Mouse (Mus musculus): Measurements from ENCODE around the gene Ablim2. TPM values are rescaled to one million over a fixed set of nuclear protein-coding genes. Genes with fewer than 3 reads are reported as not detected.
A peak's percentile ranks its signal among the peaks of the same experiment; 100 is the strongest.

The Ablim2 gene
- polyA plus RNA-seq, 1 experiment from 2014 or later: 6.6 TPM

- H3K4me2 ChIP-seq (replicated peaks): no peak overlapping the region
- no peak overlapping the region for H3K4me3 ChIP-seq (replicated peaks)
Observed at GRCm38 (mm10) chr5:35907090-35907489, 149.4 kb downstream of the Ablim2 start.

DNA sequence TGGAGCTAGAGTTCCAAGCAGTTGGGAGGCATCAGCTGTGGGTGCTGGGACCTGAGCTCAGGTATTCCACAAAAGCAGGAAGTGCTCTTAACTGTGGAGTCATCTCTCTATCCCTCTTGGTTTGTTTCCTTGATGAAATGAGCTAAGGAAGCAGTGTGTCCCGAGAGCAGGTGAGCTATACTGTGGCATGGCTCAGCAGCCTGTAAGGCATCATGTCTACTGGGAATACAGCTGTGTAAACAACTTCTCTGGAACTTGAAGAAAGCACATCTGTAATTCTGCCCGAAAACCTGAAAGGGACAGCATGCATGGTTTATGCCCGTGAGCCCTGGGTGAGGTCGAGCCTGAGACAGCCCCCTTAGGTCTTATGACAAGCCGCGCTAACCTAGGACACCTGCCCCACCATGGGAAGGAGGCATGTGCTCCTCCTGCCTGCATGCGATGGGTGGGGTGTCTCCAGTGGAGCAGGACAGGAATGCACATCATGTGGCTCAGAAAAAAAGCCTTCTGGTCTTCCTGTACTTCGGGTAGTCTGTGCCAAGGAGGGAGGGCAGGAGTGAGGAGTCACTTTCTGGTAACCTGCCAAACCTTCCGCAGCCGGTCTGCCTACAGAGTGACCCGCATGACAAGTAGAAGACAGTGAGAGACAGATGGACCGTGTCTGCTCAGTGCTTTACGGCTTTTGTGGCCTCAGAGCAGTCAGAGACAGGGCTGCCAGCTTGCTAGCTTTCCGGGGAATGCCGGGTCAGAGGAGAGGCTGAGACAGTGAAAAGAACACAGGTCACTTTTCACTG, 150.2 kb downstream of the Ablim2 start:
- Histone ChIP-seq H3K27ac (peak overlapping the region; percentile 86), H3K4me1 (replicated peaks) (peaks cover 73% of the 10 kb centered on the region), H3K36me3 (peaks cover 8% of the 10 kb centered on the region; the same call in 1 of the 2 replicates), H3K4me2 (replicated peaks) (peak overlapping the region; percentile 9), H3K9me3 (no peaks in the 10 kb centered on the region), H3K27me3 (no peaks in the 10 kb centered on the region), H3K9ac (replicated peaks) (peak overlapping the region; percentile 49), H3K4me3 (replicated peaks) (no peak overlapping the region; the same call in 1 of the 2 replicates)
- peak; percentile 88 for ATAC-seq
- 30% methylated on average over 15 of the region's 15 CpGs for WGBS

More at GRCm38 (mm10) chr5:35907090-35907489, 149.4 kb downstream of the Ablim2 start:
- Histone ChIP-seq H3K36me3 (peaks cover 2% of the 10 kb centered on the region; the same call in 1 of the 2 replicates), H3K27ac (peak overlapping the region; percentile 86; the same call in 1 of the 2 replicates), H3K4me1 (replicated peaks) (peaks cover 75% of the 10 kb centered on the region), H3K9ac (replicated peaks) (no peak overlapping the region), H3K27me3 (no peaks in the 10 kb centered on the region), H3K9me3 (no peaks in the 10 kb centered on the region)
- 91% methylated on average over 4 of the region's 4 CpGs for WGBS
- no peak for ATAC-seq

GRCm38 (mm10) chr5:35908626-35909443, 151.2 kb downstream of the Ablim2 start:
- Histone ChIP-seq H3K9ac (replicated peaks) (peak overlapping the region; percentile 49), H3K27me3 (no peaks in the 10 kb centered on the region), H3K4me3 (replicated peaks) (no peak overlapping the region), H3K9me3 (no peaks in the 10 kb centered on the region), H3K36me3 (peaks cover 11% of the 10 kb centered on the region; the same call in 1 of the 2 replicates), H3K27ac (peak overlapping the region; percentile 86), H3K4me1 (replicated peaks) (peaks cover 64% of the 10 kb centered on the region), H3K4me2 (replicated peaks) (peak overlapping the region; percentile 9)
- no peak for ATAC-seq
- 67% methylated on average over 13 of the region's 13 CpGs for WGBS

- ATAC-seq: no peak
- H3K4me2 ChIP-seq (replicated peaks): no peak overlapping the region
- H3K27me3 ChIP-seq: no peaks in the 10 kb centered on the region
- H3K4me1 ChIP-seq (replicated peaks): peaks cover 68% of the 10 kb centered on the region
- H3K27ac ChIP-seq: peak overlapping the region; percentile 67
- WGBS: 62% methylated on average over 12 of the region's 12 CpGs
- peaks cover 11% of the 10 kb centered on the region; the same call in 1 of the 2 replicates for H3K36me3 ChIP-seq
- H3K9ac ChIP-seq (replicated peaks): no peak overlapping the region
- H3K4me3 ChIP-seq (replicated peaks): no peak overlapping the region
- H3K9me3 ChIP-seq: no peaks in the 10 kb centered on the region
Observed at GRCm38 (mm10) chr5:35915629-35916300, 158.1 kb downstream of the Ablim2 start.

DNA sequence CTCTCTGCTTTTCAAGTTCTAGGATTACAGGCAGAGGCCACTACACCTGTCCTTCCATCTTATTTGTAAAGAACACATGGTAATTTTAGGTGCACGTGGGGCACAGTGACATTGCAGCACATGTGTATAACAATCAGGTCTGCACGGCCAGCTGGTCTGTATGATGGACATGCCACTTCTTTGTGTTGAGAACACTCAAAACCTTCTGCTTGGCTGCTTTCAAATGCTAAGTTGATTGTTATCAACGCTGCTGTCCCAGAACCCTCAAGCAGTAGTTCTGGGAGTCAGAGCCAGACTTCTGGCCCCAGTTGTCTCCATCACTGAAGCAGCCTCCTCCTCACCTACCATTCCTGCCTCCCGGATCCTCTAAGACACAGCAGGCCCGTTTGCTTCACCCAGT, 159.0 kb downstream of the Ablim2 start:
- no peak overlapping the region for H3K4me3 ChIP-seq (replicated peaks)
- no peaks in the 10 kb centered on the region for H3K27me3 ChIP-seq
- no peak overlapping the region for H3K9ac ChIP-seq (replicated peaks)
- no peaks in the 10 kb centered on the region for H3K9me3 ChIP-seq
- peaks cover 11% of the 10 kb centered on the region; the same call in 1 of the 2 replicates for H3K36me3 ChIP-seq
- peaks cover 77% of the 10 kb centered on the region for H3K4me1 ChIP-seq (replicated peaks)
- no peak overlapping the region for H3K4me2 ChIP-seq (replicated peaks)
- H3K27ac ChIP-seq: peak overlapping the region; percentile 45
- WGBS: 37% methylated on average over 5 of the region's 5 CpGs
- no peak for ATAC-seq

DNA sequence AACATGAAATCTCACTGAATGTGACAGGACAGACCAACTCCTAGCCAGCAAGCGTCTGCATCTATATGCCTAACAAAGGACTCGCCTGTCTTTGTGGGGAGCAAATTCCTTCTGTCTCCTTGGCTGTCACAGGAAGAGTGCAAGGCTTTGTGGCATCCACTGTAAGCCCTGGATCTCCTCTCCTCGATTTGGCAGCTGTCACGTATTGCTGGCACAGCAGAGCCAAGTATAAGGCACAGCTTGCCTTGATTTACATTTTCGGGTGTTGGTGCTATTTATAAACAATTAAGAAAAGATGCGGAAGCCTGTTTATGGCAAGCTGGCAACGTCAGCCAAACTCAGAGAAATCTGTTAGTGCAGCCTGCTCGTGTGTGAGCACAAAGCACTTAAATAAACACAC, 160.7 kb downstream of the Ablim2 start:
- Histone ChIP-seq H3K9ac (replicated peaks) (peak overlapping the region; percentile 50), H3K36me3 (no peaks in the 10 kb centered on the region), H3K4me1 (replicated peaks) (peaks cover 94% of the 10 kb centered on the region), H3K27me3 (no peaks in the 10 kb centered on the region), H3K9me3 (no peaks in the 10 kb centered on the region), H3K27ac (peak overlapping the region; percentile 94), H3K4me2 (replicated peaks) (0 out of 2 replicates have a peak overlapping the region, but pooled peaks have one; percentile 4), H3K4me3 (replicated peaks) (no peak overlapping the region)
- ATAC-seq: peak; percentile 62
- 20% methylated on average over 8 of the region's 8 CpGs for WGBS

DNA sequence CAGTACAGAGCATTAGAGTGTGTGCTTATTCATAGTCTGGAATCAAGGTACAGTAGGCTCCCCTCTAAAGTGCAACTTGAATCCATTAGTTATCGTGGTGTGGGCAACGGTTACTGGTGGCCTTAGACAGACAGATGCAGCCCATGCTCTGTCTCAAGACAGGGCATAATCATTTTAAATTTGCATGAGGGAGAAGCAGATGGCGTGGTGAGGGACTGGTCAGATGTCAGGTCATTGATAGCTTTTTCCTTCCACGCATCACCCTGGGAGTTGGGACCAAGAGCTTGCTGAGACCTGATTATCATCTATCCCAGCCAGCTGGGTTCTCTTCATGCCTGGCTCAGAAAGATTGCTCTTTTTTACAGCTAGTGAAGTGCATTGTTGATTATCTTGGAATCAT, 162.4 kb downstream of the Ablim2 start:
- Histone ChIP-seq H3K27ac (peak overlapping the region; percentile 68), H3K4me1 (replicated peaks) (peaks cover 98% of the 10 kb centered on the region), H3K9ac (replicated peaks) (no peak overlapping the region), H3K4me3 (replicated peaks) (no peak overlapping the region), H3K9me3 (no peaks in the 10 kb centered on the region), H3K4me2 (replicated peaks) (no peak overlapping the region), H3K36me3 (no peaks in the 10 kb centered on the region), H3K27me3 (no peaks in the 10 kb centered on the region)
- 19% methylated on average over 4 of the region's 4 CpGs for WGBS
- peak; percentile 10; the same call in 1 of the 2 replicates for ATAC-seq

GRCm38 (mm10) chr5:35920557-35920956, 162.9 kb downstream of the Ablim2 start:
- no peak overlapping the region for H3K9ac ChIP-seq (replicated peaks)
- H3K36me3 ChIP-seq: no peaks in the 10 kb centered on the region; the same call in 1 of the 2 replicates
- H3K27me3 ChIP-seq: no peaks in the 10 kb centered on the region
- no peak overlapping the region for H3K4me2 ChIP-seq (replicated peaks)
- H3K4me3 ChIP-seq (replicated peaks): no peak overlapping the region
- no peaks in the 10 kb centered on the region for H3K9me3 ChIP-seq
- ATAC-seq: no peak
- no peak overlapping the region for H3K27ac ChIP-seq
- peaks cover 98% of the 10 kb centered on the region for H3K4me1 ChIP-seq (replicated peaks)

GRCm38 (mm10) chr5:35921141-35921540, 163.5 kb downstream of the Ablim2 start:
- H3K27ac ChIP-seq: peak overlapping the region; percentile 39; the same call in 1 of the 2 replicates
- H3K4me2 ChIP-seq (replicated peaks): no peak overlapping the region
- no peaks in the 10 kb centered on the region; the same call in 1 of the 2 replicates for H3K36me3 ChIP-seq
- no peak overlapping the region for H3K4me3 ChIP-seq (replicated peaks)
- peaks cover 98% of the 10 kb centered on the region for H3K4me1 ChIP-seq (replicated peaks)
- H3K9me3 ChIP-seq: no peaks in the 10 kb centered on the region
- H3K9ac ChIP-seq (replicated peaks): no peak overlapping the region
- H3K27me3 ChIP-seq: no peaks in the 10 kb centered on the region
- WGBS: 80% methylated on average over 6 of the region's 6 CpGs
- no peak for ATAC-seq

- Histone ChIP-seq H3K27me3 (no peaks in the 10 kb centered on the region), H3K36me3 (no peaks in the 10 kb centered on the region; the same call in 1 of the 2 replicates), H3K9ac (replicated peaks) (peak overlapping the region; percentile 19; the same call in 1 of the 2 replicates), H3K4me1 (replicated peaks) (peaks cover 98% of the 10 kb centered on the region), H3K9me3 (no peaks in the 10 kb centered on the region), H3K4me3 (replicated peaks) (no peak overlapping the region), H3K4me2 (replicated peaks) (0 out of 2 replicates have a peak overlapping the region, but pooled peaks have one; percentile 6), H3K27ac (peak overlapping the region; percentile 51; the same call in 1 of the 2 replicates)
- no peak for ATAC-seq
- 49% methylated on average over 10 of the region's 10 CpGs for WGBS
Observed at GRCm38 (mm10) chr5:35921595-35922254, 164.0 kb downstream of the Ablim2 start.

DNA sequence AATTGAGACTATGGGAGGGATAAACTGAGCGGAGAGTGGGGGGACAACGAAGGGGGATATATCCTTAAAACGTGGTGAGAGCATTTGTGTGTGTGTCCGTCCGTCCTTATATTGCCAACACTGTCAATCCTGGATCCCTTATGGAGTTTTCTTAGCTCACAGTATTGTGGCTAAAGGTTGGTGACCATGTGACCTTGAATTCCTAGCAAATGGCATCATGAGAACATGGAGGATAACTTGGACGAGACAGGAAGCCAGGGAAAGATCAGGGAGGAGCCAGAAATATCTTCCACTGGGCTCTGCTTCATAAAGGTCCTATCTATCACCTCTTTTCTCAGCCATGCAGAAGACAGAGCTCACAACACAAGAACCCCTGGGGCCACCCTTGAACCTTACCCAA, 165.8 kb downstream of the Ablim2 start:
- WGBS: 92% methylated on average over 6 of the region's 6 CpGs
- Histone ChIP-seq H3K9ac (replicated peaks) (no peak overlapping the region), H3K4me3 (replicated peaks) (no peak overlapping the region), H3K36me3 (no peaks in the 10 kb centered on the region; the same call in 1 of the 2 replicates), H3K27me3 (no peaks in the 10 kb centered on the region), H3K4me2 (replicated peaks) (no peak overlapping the region), H3K9me3 (no peaks in the 10 kb centered on the region), H3K4me1 (replicated peaks) (peaks cover 100% of the 10 kb centered on the region), H3K27ac (no peak overlapping the region)
- ATAC-seq: no peak

All from midbrain, embryonic 13.5 days (tissue).